ENCODE assay signal across 7 mouse cellular contexts in genomic region chr17:26070136-26070535, GRCm38 (mm10). TPM values are rescaled to one million over a fixed set of nuclear protein-coding genes. Genes with fewer than 3 reads are reported as not detected.
DNase-seq lines count a peak whose midpoint lies in the region; ATAC-seq lines count a peak whose summit lies in the region.

No protein-coding gene starts in this region.

- H3K27ac ChIP-seq in forebrain, embryonic 12.5 days = no peak overlapping the region
- no peak overlapping the region for H3K27ac ChIP-seq in liver, embryonic 11.5 days (ENCODE audit: low read depth, low read length)

- peaks cover 62% of the 10 kb centered on the region for H3K27me3 ChIP-seq in megakaryocyte, embryonic 14.5 days (replicated peaks)
- peaks cover 15% of the 10 kb centered on the region for H3K27me3 ChIP-seq in forebrain, embryonic 12.5 days
- H3K27me3 ChIP-seq in liver, embryonic 11.5 days (replicated peaks; ENCODE audit: control insufficient read depth, insufficient read depth, low read length) = peaks cover 48% of the 10 kb centered on the region

- H3K4me3 ChIP-seq in megakaryocyte, embryonic 14.5 days (replicated peaks) = peak overlapping the region; percentile 90
- peak overlapping the region; percentile 65 for H3K4me3 ChIP-seq in forebrain, embryonic 12.5 days (replicated peaks)
- H3K4me3 ChIP-seq in liver, embryonic 11.5 days (ENCODE audit: low read depth, low read length) = peak overlapping the region; percentile 77

- peaks cover 18% of the 10 kb centered on the region for H3K9me3 ChIP-seq in megakaryocyte, embryonic 14.5 days
- no peaks in the 10 kb centered on the region for H3K9me3 ChIP-seq in forebrain, embryonic 12.5 days
- no peaks in the 10 kb centered on the region for H3K9me3 ChIP-seq in liver, embryonic 11.5 days (ENCODE audit: control insufficient read depth, low read length)

- WGBS in forebrain, embryonic 12.5 days = 41% methylated on average over 6 of the region's 6 CpGs
- 33% methylated on average over 6 of the region's 6 CpGs for WGBS in liver, embryonic 11.5 days

- H3K4me1 ChIP-seq in megakaryocyte, embryonic 14.5 days = peaks cover 37% of the 10 kb centered on the region
- H3K4me1 ChIP-seq in forebrain, embryonic 12.5 days = peaks cover 39% of the 10 kb centered on the region
- H3K4me1 ChIP-seq in liver, embryonic 11.5 days (replicated peaks; ENCODE audit: control insufficient read depth, insufficient read depth, low read length) = peaks cover 21% of the 10 kb centered on the region

- no peak for ATAC-seq in megakaryocyte, adult 5-6 weeks (ENCODE audit: poor library complexity, severe bottlenecking)
- no peak for ATAC-seq in forebrain, embryonic 12.5 days (ENCODE audit: low FRiP score)
- ATAC-seq in liver, embryonic 11.5 days (replicated peaks; ENCODE audit: low FRiP score) = no peak

- H3K36me3 ChIP-seq in megakaryocyte, embryonic 14.5 days (replicated peaks; ENCODE audit: low read length) = peaks cover 4% of the 10 kb centered on the region
- H3K36me3 ChIP-seq in forebrain, embryonic 12.5 days (replicated peaks) = peaks cover 3% of the 10 kb centered on the region
- no peaks in the 10 kb centered on the region for H3K36me3 ChIP-seq in liver, embryonic 11.5 days (ENCODE audit: control insufficient read depth, insufficient read depth, low read length)

- peak overlapping the region; percentile 90; the same call in 1 of the 2 replicates for H3K9ac ChIP-seq in forebrain, embryonic 12.5 days
- peak overlapping the region; percentile 65 for H3K9ac ChIP-seq in liver, embryonic 11.5 days (ENCODE audit: low read depth, low read length)

- no peak for DNase-seq in liver, embryonic 11.5 days (ENCODE audit: low spot score)
- no peak for DNase-seq in adrenal gland, adult 8-10 months
- DNase-seq in testis, postnatal 10 days (ENCODE audit: low spot score) = no peak
- DNase-seq in right cerebral cortex, adult 2 months (ENCODE audit: low spot score in 2 of 2) = no peak

- peak overlapping the region; percentile 100 for H3K4me2 ChIP-seq in forebrain, embryonic 12.5 days
- peak overlapping the region; percentile 80 for H3K4me2 ChIP-seq in liver, embryonic 11.5 days

RNA-seq across cellular contexts. Expression of gene Rab11fip3, which starts 0.8 kb away (rescaled TPM):
- polyA plus RNA-seq in megakaryocyte, embryonic 14.5 days (2012; ENCODE audit: insufficient read depth, low replicate concordance) = 2.7 and 4.0 TPM in 2 replicates
- total RNA-seq in megakaryocyte, adult 5-6 weeks (2015) = 0.71 and 1.3 TPM in 2 replicates
- 0.70 and 2.5 TPM in 2 replicates for total RNA-seq in megakaryocyte, adult 5-6 weeks (2017)
- polyA plus RNA-seq in forebrain, embryonic 12.5 days (2016; fragmentation: Nextera tagmentation; extraction: Ambion mirVana) = 39.3 and 39.8 TPM in 2 replicates
- 7.0 and 7.6 TPM in 2 replicates for polyA plus RNA-seq in liver, embryonic 11.5 days (2014; fragmentation: Nextera tagmentation; extraction: Ambion mirVana)
- total RNA-seq in adrenal gland, adult 8-10 months (2022) = 10 to 100 TPM; 22.7 to 37.2 (median 29.9) TPM

RNA-seq across cellular contexts. Expression of gene Decr2, which starts 20.0 kb away (rescaled TPM):
- polyA plus RNA-seq in megakaryocyte, embryonic 14.5 days (2012; ENCODE audit: insufficient read depth, low replicate concordance) = 0.35 and 1.5 TPM in 2 replicates
- total RNA-seq in megakaryocyte, adult 5-6 weeks (2015) = 4.8 and 5.0 TPM in 2 replicates
- total RNA-seq in megakaryocyte, adult 5-6 weeks (2017) = 11.9 and 13.3 TPM in 2 replicates
- 27.1 and 28.2 TPM in 2 replicates for polyA plus RNA-seq in forebrain, embryonic 12.5 days (2016; fragmentation: Nextera tagmentation; extraction: Ambion mirVana)
- 18.2 and 20.1 TPM in 2 replicates for polyA plus RNA-seq in liver, embryonic 11.5 days (2014; fragmentation: Nextera tagmentation; extraction: Ambion mirVana)
- total RNA-seq in adrenal gland, adult 8-10 months (2022) = 10 to 100 TPM; 23.0 to 26.8 (median 24.2) TPM

RNA-seq across cellular contexts. Expression of gene Nme4, which starts 25.3 kb away (rescaled TPM):
- polyA plus RNA-seq in megakaryocyte, embryonic 14.5 days (2012; ENCODE audit: insufficient read depth, low replicate concordance) = 28.9 and 32.8 TPM in 2 replicates
- total RNA-seq in megakaryocyte, adult 5-6 weeks (2015) = 2.3 and 3.5 TPM in 2 replicates
- total RNA-seq in megakaryocyte, adult 5-6 weeks (2017) = 4.2 and 8.2 TPM in 2 replicates
- polyA plus RNA-seq in forebrain, embryonic 12.5 days (2016; fragmentation: Nextera tagmentation; extraction: Ambion mirVana) = 58.6 and 62.9 TPM in 2 replicates
- polyA plus RNA-seq in liver, embryonic 11.5 days (2014; fragmentation: Nextera tagmentation; extraction: Ambion mirVana) = 111 and 120 TPM in 2 replicates
- 10 to 100 TPM in 1 of 4 experiments, 1 to 10 TPM in 3; 2.1 to 10.4 (median 6.0) TPM for total RNA-seq in adrenal gland, adult 8-10 months (2022)

RNA-seq across cellular contexts. Expression of gene Tmem8, which starts 43.0 kb away (rescaled TPM):
- 3.3 and 4.1 TPM in 2 replicates for polyA plus RNA-seq in megakaryocyte, embryonic 14.5 days (2012; ENCODE audit: insufficient read depth, low replicate concordance)
- 13.1 and 20.1 TPM in 2 replicates for total RNA-seq in megakaryocyte, adult 5-6 weeks (2015)
- 11.6 and 14.8 TPM in 2 replicates for total RNA-seq in megakaryocyte, adult 5-6 weeks (2017)
- polyA plus RNA-seq in forebrain, embryonic 12.5 days (2016; fragmentation: Nextera tagmentation; extraction: Ambion mirVana) = 2.1 and 2.6 TPM in 2 replicates
- polyA plus RNA-seq in liver, embryonic 11.5 days (2014; fragmentation: Nextera tagmentation; extraction: Ambion mirVana) = 1.6 and 2.1 TPM in 2 replicates
- 10 to 100 TPM in 3 of 4 experiments, 1 to 10 TPM in 1; 7.8 to 14.9 (median 12.0) TPM for total RNA-seq in adrenal gland, adult 8-10 months (2022)

RNA-seq across cellular contexts. Expression of gene Mrpl28, which starts 53.2 kb away (rescaled TPM):
- polyA plus RNA-seq in megakaryocyte, embryonic 14.5 days (2012; ENCODE audit: insufficient read depth, low replicate concordance) = 104 and 138 TPM in 2 replicates
- total RNA-seq in megakaryocyte, adult 5-6 weeks (2015) = 74.1 and 78.0 TPM in 2 replicates
- total RNA-seq in megakaryocyte, adult 5-6 weeks (2017) = 35.1 and 35.4 TPM in 2 replicates
- 208 and 218 TPM in 2 replicates for polyA plus RNA-seq in forebrain, embryonic 12.5 days (2016; fragmentation: Nextera tagmentation; extraction: Ambion mirVana)
- 253 TPM in 2 replicates for polyA plus RNA-seq in liver, embryonic 11.5 days (2014; fragmentation: Nextera tagmentation; extraction: Ambion mirVana)
- total RNA-seq in adrenal gland, adult 8-10 months (2022) = 10 to 100 TPM; 96.1 to 98.0 (median 96.8) TPM
